Mouse (Mus musculus): ENCODE data around the gene Pak1. TPM values are rescaled to one million over a fixed set of nuclear protein-coding genes. Genes with fewer than 3 reads are reported as not detected.
A peak's percentile ranks its signal among the peaks of the same experiment; 100 is the strongest.

Gene Pak1
- polyA plus RNA-seq, 1 experiment from 2014 or later, result 5.5 TPM

DNA sequence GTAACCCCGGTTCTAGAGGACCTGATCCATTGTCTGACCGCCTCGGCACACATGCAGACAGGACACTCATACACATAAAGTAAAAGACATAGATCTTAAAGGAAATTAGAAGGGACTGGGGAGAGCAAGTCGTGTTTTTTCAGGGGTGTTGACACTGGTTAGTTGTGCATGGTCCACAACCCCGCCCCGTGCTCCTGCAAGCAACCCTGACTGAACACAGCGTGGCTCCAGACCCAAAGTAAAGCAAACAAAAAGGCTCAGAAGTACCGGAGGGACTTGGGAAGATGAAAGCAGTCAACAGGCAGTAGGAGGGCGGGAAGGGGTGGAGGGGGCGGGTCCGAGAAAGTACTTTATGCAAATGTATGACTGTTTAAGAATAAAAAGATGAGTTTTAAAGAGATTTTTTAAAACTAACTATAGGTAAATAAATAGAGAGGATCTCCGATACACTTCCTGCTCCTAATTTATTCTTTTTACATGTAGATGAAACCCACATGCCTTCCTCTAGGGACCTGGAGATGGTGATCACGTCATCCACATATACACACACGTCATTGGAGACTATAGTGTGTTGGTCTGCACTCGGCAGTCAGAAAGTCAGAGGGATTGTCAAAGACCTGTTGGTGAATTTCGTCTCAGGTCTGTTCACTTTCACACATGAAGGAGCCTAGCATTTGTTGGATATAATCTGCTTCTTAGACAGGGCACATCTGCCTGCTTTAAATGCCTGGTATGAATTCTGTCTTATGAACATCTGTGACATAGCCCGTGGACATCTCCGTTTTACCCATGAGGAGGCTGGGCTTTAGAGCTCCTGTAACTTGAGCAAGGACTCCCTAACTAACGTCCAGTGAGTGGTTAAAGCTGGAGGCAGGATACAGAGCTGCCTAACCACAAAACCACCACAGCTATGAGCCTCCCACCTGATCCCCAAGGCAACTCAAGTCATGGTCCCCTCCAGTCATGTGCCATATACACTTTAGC lies 38.8 kb upstream of the Pak1 start:
- 0 out of 2 replicates have a peak, but pooled peaks have one; percentile 24 for ATAC-seq (replicated peaks; ENCODE audit: insufficient number of reproducible peaks, low FRiP score, low TSS enrichment)
- Histone ChIP-seq H3K4me1 (ENCODE audit: control insufficient read depth, insufficient read depth, low read length) (no peaks in the 10 kb centered on the region), H3K36me3 (ENCODE audit: control insufficient read depth, insufficient read depth, low read length) (no peaks in the 10 kb centered on the region), H3K4me3 (ENCODE audit: low read depth, low read length) (no peak overlapping the region), H3K27me3 (ENCODE audit: control insufficient read depth, insufficient read depth, low read length) (no peaks in the 10 kb centered on the region), H3K9ac (ENCODE audit: low read depth, low read length) (no peak overlapping the region), H3K27ac (ENCODE audit: low read depth, low read length) (no peak overlapping the region), H3K9me3 (replicated peaks; ENCODE audit: control insufficient read depth, low read length) (no peaks in the 10 kb centered on the region), H3K4me2 (peak overlapping the region; percentile 43)
- 36% methylated on average over 19 of the region's 19 CpGs for WGBS (ENCODE audit: insufficient replicate concordance)

DNA sequence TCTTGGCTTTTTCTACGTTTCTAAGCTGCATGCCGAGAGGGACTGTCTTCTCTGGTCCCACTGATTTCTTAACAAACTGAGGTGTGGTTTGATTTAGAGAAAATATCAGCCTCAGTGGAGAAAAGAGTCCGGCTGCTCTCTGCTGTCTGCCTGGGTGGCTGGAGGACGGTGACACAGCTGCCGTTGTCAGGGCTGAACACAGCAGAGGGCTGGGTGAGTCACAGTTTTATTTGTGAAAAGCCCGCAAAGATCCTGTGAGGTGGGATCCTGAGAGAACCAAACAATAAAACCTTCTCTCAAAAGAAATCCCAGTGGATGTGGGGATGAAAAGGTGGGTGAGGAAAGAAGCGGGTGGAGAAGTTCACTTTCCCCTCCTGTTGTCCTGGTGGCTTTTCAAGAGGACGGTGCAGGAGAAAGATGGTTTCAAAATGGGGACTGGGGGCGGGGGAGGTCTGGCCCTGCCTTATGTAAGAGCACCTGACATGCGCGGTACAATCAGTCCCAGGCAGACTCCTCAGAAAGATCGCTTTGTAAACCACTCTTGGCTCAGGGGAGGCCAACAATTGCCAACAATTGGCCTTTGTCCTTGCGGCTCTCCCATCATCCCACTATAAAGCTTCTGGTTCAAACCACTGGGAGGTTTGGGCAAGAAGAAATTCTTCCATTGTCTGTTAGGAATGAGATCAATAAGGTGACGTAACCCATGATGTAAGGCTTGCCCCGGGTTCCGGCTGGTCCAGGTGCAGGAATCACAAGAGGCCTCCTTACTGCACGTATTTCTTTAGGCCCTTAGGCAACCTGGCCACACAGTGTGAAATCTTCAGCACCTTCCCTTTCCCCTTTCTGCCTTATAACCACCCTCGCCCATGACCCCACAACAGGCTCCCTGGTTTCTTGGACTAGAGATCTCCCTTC lies 31.1 kb upstream of the Pak1 start:
- Histone ChIP-seq H3K9ac (ENCODE audit: low read depth, low read length) (no peak overlapping the region), H3K4me3 (ENCODE audit: low read depth, low read length) (no peak overlapping the region), H3K4me1 (ENCODE audit: control insufficient read depth, insufficient read depth, low read length) (no peaks in the 10 kb centered on the region), H3K9me3 (replicated peaks; ENCODE audit: control insufficient read depth, low read length) (no peaks in the 10 kb centered on the region), H3K27me3 (ENCODE audit: control insufficient read depth, insufficient read depth, low read length) (no peaks in the 10 kb centered on the region), H3K4me2 (no peak overlapping the region), H3K36me3 (ENCODE audit: control insufficient read depth, insufficient read depth, low read length) (no peaks in the 10 kb centered on the region), H3K27ac (ENCODE audit: low read depth, low read length) (no peak overlapping the region)
- WGBS (ENCODE audit: insufficient replicate concordance), result 68% methylated on average over 18 of the region's 18 CpGs
- no peak for ATAC-seq (replicated peaks; ENCODE audit: insufficient number of reproducible peaks, low FRiP score, low TSS enrichment)

GRCm38 (mm10) chr7:97764591-97764990 lies 23.8 kb upstream of the Pak1 start:
- 76% methylated on average over 11 of the region's 11 CpGs for WGBS (ENCODE audit: insufficient replicate concordance)
- H3K4me2 ChIP-seq, result no peak overlapping the region
- no peak overlapping the region for H3K4me3 ChIP-seq (ENCODE audit: low read depth, low read length)
- no peaks in the 10 kb centered on the region for H3K4me1 ChIP-seq (ENCODE audit: control insufficient read depth, insufficient read depth, low read length)
- H3K36me3 ChIP-seq (ENCODE audit: control insufficient read depth, insufficient read depth, low read length), result no peaks in the 10 kb centered on the region
- H3K9ac ChIP-seq (ENCODE audit: low read depth, low read length), result no peak overlapping the region
- ATAC-seq (replicated peaks; ENCODE audit: insufficient number of reproducible peaks, low FRiP score, low TSS enrichment), result no peak
- H3K27ac ChIP-seq (ENCODE audit: low read depth, low read length), result no peak overlapping the region
- H3K9me3 ChIP-seq (replicated peaks; ENCODE audit: control insufficient read depth, low read length), result no peaks in the 10 kb centered on the region
- H3K27me3 ChIP-seq (ENCODE audit: control insufficient read depth, insufficient read depth, low read length), result no peaks in the 10 kb centered on the region

DNA sequence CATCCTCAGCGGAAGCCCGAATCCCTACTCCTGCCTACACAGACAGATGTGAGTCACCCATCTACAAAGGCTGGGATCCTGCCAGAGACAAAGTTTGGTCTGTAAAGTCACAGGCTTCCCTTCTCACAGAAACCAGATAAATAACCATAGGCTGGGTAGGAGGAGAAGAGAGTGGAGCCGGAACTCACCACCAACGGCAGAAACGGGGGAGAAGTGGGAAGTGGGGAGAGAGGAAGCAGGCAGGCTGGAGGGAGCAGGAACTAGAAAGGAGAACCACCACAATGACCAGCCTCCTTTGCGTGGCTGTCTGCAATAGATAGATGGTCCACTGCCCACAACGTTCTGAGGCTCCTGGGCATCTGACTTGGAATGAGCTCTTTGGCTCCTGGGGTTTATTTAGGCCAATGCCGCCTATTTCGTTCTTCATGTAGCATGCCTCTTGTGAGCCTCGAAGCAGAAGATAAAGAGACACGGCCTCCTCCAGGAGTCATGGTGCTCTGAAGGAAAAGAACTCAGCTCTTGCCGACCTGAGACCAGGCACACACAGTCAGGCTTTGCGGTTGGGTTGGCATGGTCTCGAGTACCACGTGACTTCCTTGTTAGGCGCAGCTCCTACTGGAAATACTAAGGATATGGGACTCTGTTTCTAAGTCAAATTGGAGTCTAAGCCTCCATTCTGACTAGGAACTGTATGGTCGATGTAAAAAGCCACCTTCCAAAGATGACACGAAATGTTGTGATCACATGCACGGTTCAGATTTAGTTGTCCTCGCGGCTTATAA lies 23.0 kb upstream of the Pak1 start:
- Histone ChIP-seq H3K27me3 (ENCODE audit: control insufficient read depth, insufficient read depth, low read length) (no peaks in the 10 kb centered on the region), H3K9me3 (replicated peaks; ENCODE audit: control insufficient read depth, low read length) (no peaks in the 10 kb centered on the region), H3K4me3 (ENCODE audit: low read depth, low read length) (no peak overlapping the region), H3K4me2 (no peak overlapping the region), H3K36me3 (ENCODE audit: control insufficient read depth, insufficient read depth, low read length) (no peaks in the 10 kb centered on the region), H3K9ac (ENCODE audit: low read depth, low read length) (no peak overlapping the region), H3K4me1 (ENCODE audit: control insufficient read depth, insufficient read depth, low read length) (no peaks in the 10 kb centered on the region), H3K27ac (ENCODE audit: low read depth, low read length) (no peak overlapping the region)
- no peak for ATAC-seq (replicated peaks; ENCODE audit: insufficient number of reproducible peaks, low FRiP score, low TSS enrichment)
- WGBS (ENCODE audit: insufficient replicate concordance), result 84% methylated on average over 21 of the region's 21 CpGs

DNA sequence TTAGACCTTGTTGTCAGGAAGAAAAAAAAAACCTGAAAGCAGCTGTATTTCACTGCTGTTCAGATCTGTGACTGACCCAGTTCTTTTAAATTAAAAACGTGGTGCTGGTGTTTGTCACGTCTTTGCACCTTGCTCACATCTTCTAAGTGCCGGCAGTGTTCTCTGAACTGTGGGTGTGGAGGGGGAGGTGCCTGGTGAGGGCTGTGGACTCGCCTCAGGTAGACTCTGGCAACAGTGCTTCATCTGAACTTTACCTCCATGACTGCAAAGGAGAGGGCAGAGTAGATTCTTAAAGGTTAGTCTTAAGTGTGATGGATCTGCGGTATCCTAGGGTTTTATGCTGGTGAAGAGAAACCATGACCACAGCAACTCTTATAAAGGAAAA lies 22.4 kb upstream of the Pak1 start:
- no peak for ATAC-seq (replicated peaks; ENCODE audit: insufficient number of reproducible peaks, low FRiP score, low TSS enrichment)
- H3K4me1 ChIP-seq (ENCODE audit: control insufficient read depth, insufficient read depth, low read length), result no peaks in the 10 kb centered on the region
- H3K4me2 ChIP-seq, result no peak overlapping the region
- no peak overlapping the region for H3K9ac ChIP-seq (ENCODE audit: low read depth, low read length)
- 82% methylated on average over 5 of the region's 5 CpGs for WGBS (ENCODE audit: insufficient replicate concordance)
- H3K27ac ChIP-seq (ENCODE audit: low read depth, low read length), result no peak overlapping the region
- H3K27me3 ChIP-seq (ENCODE audit: control insufficient read depth, insufficient read depth, low read length), result no peaks in the 10 kb centered on the region
- no peaks in the 10 kb centered on the region for H3K36me3 ChIP-seq (ENCODE audit: control insufficient read depth, insufficient read depth, low read length)
- H3K9me3 ChIP-seq (replicated peaks; ENCODE audit: control insufficient read depth, low read length), result no peaks in the 10 kb centered on the region
- H3K4me3 ChIP-seq (ENCODE audit: low read depth, low read length), result no peak overlapping the region

- Histone ChIP-seq H3K36me3 (ENCODE audit: control insufficient read depth, insufficient read depth, low read length) (no peaks in the 10 kb centered on the region), H3K4me2 (no peak overlapping the region), H3K4me3 (ENCODE audit: low read depth, low read length) (no peak overlapping the region), H3K27me3 (ENCODE audit: control insufficient read depth, insufficient read depth, low read length) (no peaks in the 10 kb centered on the region), H3K4me1 (ENCODE audit: control insufficient read depth, insufficient read depth, low read length) (no peaks in the 10 kb centered on the region), H3K9me3 (replicated peaks; ENCODE audit: control insufficient read depth, low read length) (no peaks in the 10 kb centered on the region), H3K27ac (ENCODE audit: low read depth, low read length) (no peak overlapping the region), H3K9ac (ENCODE audit: low read depth, low read length) (no peak overlapping the region)
- 66% methylated on average over 9 of the region's 9 CpGs for WGBS (ENCODE audit: insufficient replicate concordance)
- ATAC-seq (replicated peaks; ENCODE audit: insufficient number of reproducible peaks, low FRiP score, low TSS enrichment), result no peak
These were observed 21.8 kb upstream of the Pak1 start for GRCm38 (mm10) chr7:97766406-97767166.

DNA sequence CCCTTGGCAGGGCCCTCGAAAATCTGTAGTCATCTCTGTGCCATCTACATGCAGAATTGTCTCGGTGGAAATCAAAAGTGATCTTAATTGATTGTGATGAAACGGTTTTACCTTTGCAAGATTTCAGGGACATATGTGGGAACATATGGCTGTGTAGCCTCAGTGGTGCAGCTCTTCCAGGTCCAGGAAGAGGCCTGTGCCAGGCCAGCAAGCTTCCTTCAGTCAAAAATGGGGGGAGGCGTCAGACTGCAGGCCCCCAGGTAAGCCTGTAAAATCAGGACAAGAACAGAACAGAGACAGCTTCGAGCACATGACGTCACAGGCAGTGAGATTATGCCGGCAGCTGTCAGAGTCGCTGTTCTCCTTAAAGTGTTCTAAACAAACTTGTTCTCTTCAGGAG lies 20.5 kb upstream of the Pak1 start:
- Histone ChIP-seq H3K27ac (ENCODE audit: low read depth, low read length) (no peak overlapping the region), H3K27me3 (ENCODE audit: control insufficient read depth, insufficient read depth, low read length) (no peaks in the 10 kb centered on the region), H3K4me2 (no peak overlapping the region), H3K9me3 (replicated peaks; ENCODE audit: control insufficient read depth, low read length) (no peaks in the 10 kb centered on the region), H3K9ac (ENCODE audit: low read depth, low read length) (no peak overlapping the region), H3K36me3 (ENCODE audit: control insufficient read depth, insufficient read depth, low read length) (no peaks in the 10 kb centered on the region), H3K4me1 (ENCODE audit: control insufficient read depth, insufficient read depth, low read length) (no peaks in the 10 kb centered on the region), H3K4me3 (ENCODE audit: low read depth, low read length) (no peak overlapping the region)
- no peak for ATAC-seq (replicated peaks; ENCODE audit: insufficient number of reproducible peaks, low FRiP score, low TSS enrichment)
- WGBS (ENCODE audit: insufficient replicate concordance), result 70% methylated on average over 8 of the region's 8 CpGs
